Mouse (Mus musculus) midbrain, postnatal 0 days (tissue): Measurements from ENCODE around the gene Uck2. TPM values are rescaled to one million over a fixed set of nuclear protein-coding genes. Genes with fewer than 3 reads are reported as not detected.

Experiments
- ATAC-seq: fragments of 200-750 bp; cut with Nextera tagmentation; 2 replicates; pipeline ENCODE4 v1.8.0; 2017; ENCODE audit warnings: moderate number of reproducible peaks, mild to moderate bottlenecking, moderate TSS enrichment, moderate library complexity; ENCODE audit not compliant: low FRiP score
- DNase-seq: peaks from one replicate; pipeline ENCODE4 v3.0.0-alpha.2; 2015; ENCODE audit warnings: low spot score
- H3K27ac ChIP-seq: fragments of 300-500 bp; sonication (generic); 2 replicates; pipeline ENCODE4 v1.5.1; 2014; ENCODE audit warnings: low read depth, mild to moderate bottlenecking, low read length, mixed read lengths
- H3K27me3 ChIP-seq: fragments of 300-500 bp; sonication (generic); 2 replicates; pipeline ENCODE4 v1.6.1; 2014; ENCODE audit warnings: low read length, control low read depth, mixed read lengths; ENCODE audit not compliant: insufficient read depth
- H3K36me3 ChIP-seq: fragments of 300-500 bp; sonication (generic); 2 replicates; pipeline ENCODE4 v1.6.1; 2014; ENCODE audit warnings: low read length, control low read depth, mixed read lengths; ENCODE audit not compliant: insufficient read depth
- H3K4me1 ChIP-seq: fragments of 300-500 bp; sonication (generic); 2 replicates; pipeline ENCODE4 v1.6.1; 2014; ENCODE audit warnings: mild to moderate bottlenecking, control low read depth, antibody characterized with exemption, low read length, mixed read lengths; ENCODE audit not compliant: insufficient read depth
- H3K4me2 ChIP-seq: fragments of 300-500 bp; sonication (generic); 2 replicates; pipeline ENCODE4 v1.6.1; 2014; ENCODE audit warnings: low read depth, mild to moderate bottlenecking, low read length, mixed read lengths; ENCODE audit not compliant: poor library complexity, severe bottlenecking
- H3K4me3 ChIP-seq: fragments of 300-500 bp; sonication (generic); 2 replicates; pipeline ENCODE4 v1.5.1; 2014; ENCODE audit warnings: low read depth, mild to moderate bottlenecking, low read length, moderate library complexity
- H3K9ac ChIP-seq: fragments of 300-500 bp; sonication (generic); replicated peaks from 2 replicates; pipeline ENCODE4 v1.6.1; 2014; ENCODE audit warnings: mild to moderate bottlenecking, low read length, moderate library complexity, mixed read lengths; ENCODE audit not compliant: poor library complexity, severe bottlenecking
- H3K9me3 ChIP-seq: fragments of 300-500 bp; sonication (generic); 2 replicates; pipeline ENCODE4 v1.6.1; 2016; ENCODE audit warnings: low read length, control low read depth
- CTCF ChIP-seq: IDR thresholded peaks from 2 replicates; pipeline ENCODE4 v1.5.1; 2016; ENCODE audit warnings: antibody characterized with exemption, mild to moderate bottlenecking
- WGBS: fragments of 180-500 bp; shearing (Covaris S2); extraction: QIAGEN DNeasy Blood & Tissue Kit; methylation state at CpG from one replicate; pipeline ENCODE4 v1.1.7; 2014; 5-methylcytosine and 5-hydroxymethylcytosine counted together
- polyA plus RNA-seq: library from polyadenylated mRNA; unstranded; fragments of >200 nt; fragmentation: Nextera tagmentation; extraction: Ambion mirVana; gene quantifications from 2 replicates; pipeline ENCODE4 v1.2.1, GENCODE M21; 2015
- total RNA-seq: library from RNA; depleted of rRNA; stranded (reverse); fragments of >200 nt; gene quantifications from 2 replicates; pipeline ENCODE4 v1.2.3, GENCODE M21; 2014

Gene Uck2
- total and polyA plus RNA-seq, 2 experiments from 2014 or later, result 42.7 to 74.2 TPM

DNA sequence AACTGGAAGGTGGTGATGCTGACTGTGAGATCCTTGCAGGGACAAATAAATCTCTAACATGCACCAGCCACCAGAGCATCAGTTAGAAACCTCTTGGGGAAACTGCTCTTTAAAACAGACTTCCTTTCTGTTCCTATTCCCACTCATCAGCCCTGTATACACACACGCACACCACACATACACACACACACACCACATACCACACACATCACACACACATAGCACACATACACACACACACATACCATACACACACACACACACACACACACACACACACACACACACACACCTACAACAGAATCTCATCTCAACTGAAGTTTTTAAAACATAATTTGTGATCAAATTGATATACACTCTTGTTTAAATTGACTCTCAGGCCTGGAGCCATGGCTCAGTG lies 72.4 kb downstream of the Uck2 start:
- no peak for DNase-seq
- ATAC-seq, result 0 out of 2 replicates have a peak, but pooled peaks have one; percentile 21
- no peak for TF ChIP-seq CTCF
- Histone ChIP-seq H3K4me1 (no peaks in the 10 kb centered on the region), H3K4me3 (no peak overlapping the region), H3K9ac (0 out of 2 replicates have a peak overlapping the region, but pooled peaks have one; percentile 13), H3K9me3 (no peaks in the 10 kb centered on the region), H3K27ac (no peak overlapping the region), H3K4me2 (no peak overlapping the region), H3K36me3 (no peaks in the 10 kb centered on the region), H3K27me3 (no peaks in the 10 kb centered on the region)
- WGBS, result 84% methylated on average over 1 of the region's 1 CpGs

DNA sequence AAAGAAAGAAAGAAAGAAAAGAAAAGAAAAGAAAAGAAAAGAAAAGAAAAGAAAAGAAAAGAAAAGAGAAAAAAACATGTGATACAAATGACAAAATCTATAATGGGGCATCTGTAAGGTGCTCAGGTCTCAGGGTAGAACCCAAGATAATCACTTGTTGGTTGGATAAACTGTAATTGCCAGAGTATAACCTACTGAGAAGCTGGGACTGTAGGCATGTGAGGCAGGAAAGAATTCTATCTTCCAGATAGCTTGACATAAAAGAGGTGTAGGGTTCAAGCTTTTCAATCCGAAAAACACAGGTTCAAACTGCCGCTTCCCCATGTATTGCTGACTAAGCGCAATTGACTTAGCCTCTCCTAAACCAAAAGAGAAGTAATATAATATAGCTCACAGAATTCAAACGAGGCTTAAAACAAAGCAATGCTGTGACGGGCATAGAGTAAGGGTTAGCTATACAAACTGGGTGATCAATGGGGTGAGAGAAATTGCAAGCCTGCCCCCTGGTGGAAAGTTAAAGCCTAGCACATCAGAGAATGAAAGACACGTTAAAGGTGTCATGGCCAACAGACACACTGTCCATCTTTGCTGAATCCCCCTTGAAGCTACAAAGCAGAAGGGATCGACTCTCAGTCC lies 73.0 kb downstream of the Uck2 start:
- Histone ChIP-seq H3K4me2 (peak overlapping the region; percentile 22), H3K9ac (0 out of 2 replicates have a peak overlapping the region, but pooled peaks have one; percentile 13), H3K27ac (no peak overlapping the region), H3K4me1 (no peaks in the 10 kb centered on the region), H3K36me3 (no peaks in the 10 kb centered on the region), H3K4me3 (no peak overlapping the region), H3K27me3 (no peaks in the 10 kb centered on the region), H3K9me3 (no peaks in the 10 kb centered on the region)
- peak; percentile 79 for DNase-seq
- peak; percentile 72; the same call in 1 of the 2 replicates for ATAC-seq
- 22% methylated on average over 7 of the region's 7 CpGs for WGBS
- peak; percentile 95 for TF ChIP-seq CTCF

DNA sequence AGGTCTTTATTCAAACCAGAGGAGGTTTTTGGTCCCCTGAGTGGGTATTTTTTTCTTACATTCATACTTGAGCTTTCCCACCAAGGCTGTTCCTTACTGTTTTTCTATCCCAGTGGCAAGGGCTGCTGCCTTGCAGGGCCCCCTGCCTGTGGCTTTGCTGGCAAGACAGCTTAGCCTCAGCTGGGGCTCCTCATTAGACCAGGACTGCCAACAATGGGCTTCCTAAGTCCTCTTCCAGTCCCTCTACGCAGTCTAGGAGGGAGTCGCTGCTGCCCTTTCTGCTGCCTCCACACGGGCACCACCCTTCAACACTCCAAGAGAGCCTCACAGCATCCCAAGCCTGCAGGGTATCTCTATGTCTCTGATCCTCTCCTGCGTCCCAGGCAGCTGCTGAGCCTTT lies 76.3 kb downstream of the Uck2 start:
- H3K9me3 ChIP-seq, result no peaks in the 10 kb centered on the region
- no peaks in the 10 kb centered on the region for H3K36me3 ChIP-seq
- H3K9ac ChIP-seq, result no peak overlapping the region
- WGBS, result 25% methylated on average over 4 of the region's 4 CpGs
- no peaks in the 10 kb centered on the region for H3K4me1 ChIP-seq
- no peak overlapping the region for H3K4me3 ChIP-seq
- TF ChIP-seq CTCF, result peak; percentile 30; the same call in 1 of the 2 replicates
- H3K27ac ChIP-seq, result no peak overlapping the region
- DNase-seq (peak; percentile 26), ATAC-seq (no peak)
- H3K4me2 ChIP-seq, result no peak overlapping the region
- no peaks in the 10 kb centered on the region for H3K27me3 ChIP-seq

DNA sequence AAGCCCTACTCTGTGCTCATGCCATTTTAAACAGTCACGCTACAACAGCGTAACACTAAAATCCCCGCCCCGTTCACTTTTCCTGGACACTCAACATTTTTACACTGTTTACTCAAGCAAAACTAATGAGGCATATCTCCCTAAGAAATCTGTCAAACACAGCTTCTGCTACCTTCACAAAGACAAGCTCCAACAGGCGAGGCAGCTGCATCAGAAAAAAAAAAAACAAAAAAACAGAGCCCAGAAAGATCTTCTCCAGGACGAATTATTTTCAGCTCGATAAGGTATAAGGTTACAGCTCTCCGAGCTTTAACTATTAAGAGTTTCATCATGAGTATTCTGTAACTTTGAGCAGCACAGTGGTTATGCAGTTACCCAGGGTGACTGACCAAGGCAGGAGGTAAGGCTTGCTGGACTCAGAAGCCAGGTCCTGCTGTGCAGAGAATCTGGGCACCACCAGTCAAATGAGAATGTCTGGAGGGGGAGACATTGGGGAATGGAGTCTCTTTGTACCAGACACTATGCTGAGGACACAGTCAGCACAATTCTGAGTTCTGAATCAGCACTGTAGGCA lies 79.9 kb downstream of the Uck2 start:
- Histone ChIP-seq H3K4me2 (no peak overlapping the region), H3K4me1 (no peaks in the 10 kb centered on the region), H3K4me3 (no peak overlapping the region), H3K9ac (no peak overlapping the region), H3K27ac (no peak overlapping the region), H3K36me3 (no peaks in the 10 kb centered on the region), H3K27me3 (no peaks in the 10 kb centered on the region), H3K9me3 (no peaks in the 10 kb centered on the region)
- DNase-seq (no peak), ATAC-seq (no peak)
- TF ChIP-seq CTCF, result no peak
- WGBS, result 75% methylated on average over 8 of the region's 8 CpGs

DNA sequence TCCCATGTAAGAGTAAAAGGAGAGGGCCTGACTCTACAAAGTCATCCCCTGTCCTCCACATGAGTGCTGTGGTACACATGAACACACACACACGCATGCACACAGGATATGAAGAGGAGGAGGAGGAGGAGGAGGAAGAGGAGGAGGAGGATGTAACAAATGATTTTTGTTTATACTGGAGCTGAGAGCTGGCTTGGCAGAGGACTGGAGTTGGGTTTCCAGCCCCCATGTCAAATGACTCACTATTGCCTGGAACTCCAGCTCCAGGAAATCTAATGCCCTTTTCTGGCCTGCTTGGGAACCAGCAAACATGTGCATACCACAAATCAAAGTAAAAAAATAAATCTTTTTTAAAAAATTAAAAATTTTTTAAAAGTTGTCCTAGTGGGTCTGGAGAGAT lies 80.7 kb downstream of the Uck2 start:
- Histone ChIP-seq H3K4me3 (no peak overlapping the region), H3K4me2 (no peak overlapping the region), H3K4me1 (no peaks in the 10 kb centered on the region), H3K36me3 (no peaks in the 10 kb centered on the region), H3K9me3 (no peaks in the 10 kb centered on the region), H3K27ac (no peak overlapping the region), H3K27me3 (no peaks in the 10 kb centered on the region), H3K9ac (no peak overlapping the region)
- no peak for DNase-seq
- 95% methylated on average over 1 of the region's 1 CpGs for WGBS
- no peak for ATAC-seq
- TF ChIP-seq CTCF, result no peak

DNA sequence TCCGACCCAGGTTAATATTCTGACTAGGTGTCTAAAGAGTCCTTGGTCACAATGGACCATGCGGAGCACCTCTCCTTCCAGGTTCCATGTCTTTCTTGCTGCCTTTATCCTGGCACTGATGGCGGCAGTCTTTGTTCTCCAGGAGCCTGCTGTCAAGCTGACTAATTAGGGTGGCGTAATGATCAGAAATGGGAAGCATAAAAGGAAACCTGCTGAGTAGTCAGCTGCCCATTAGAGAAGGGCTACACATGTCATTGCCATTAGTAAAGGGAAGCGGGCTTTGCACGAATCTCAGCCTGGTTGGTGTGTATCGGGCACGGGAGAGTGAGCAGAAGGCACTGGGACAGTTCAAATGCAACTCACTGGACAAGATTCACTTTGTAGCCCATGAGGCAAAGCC lies 90.4 kb downstream of the Uck2 start:
- Histone ChIP-seq H3K9ac (no peak overlapping the region), H3K27me3 (no peaks in the 10 kb centered on the region; the same call in 1 of the 2 replicates), H3K36me3 (no peaks in the 10 kb centered on the region), H3K4me2 (no peak overlapping the region), H3K9me3 (no peaks in the 10 kb centered on the region), H3K27ac (no peak overlapping the region), H3K4me3 (no peak overlapping the region), H3K4me1 (no peaks in the 10 kb centered on the region)
- 44% methylated on average over 8 of the region's 8 CpGs for WGBS
- DNase-seq (peak; percentile 66), ATAC-seq (no peak)
- no peak for TF ChIP-seq CTCF
